Mouse (Mus musculus) bone marrow, adult 2 months (tissue): ENCODE data around the gene Masp2.
A peak's percentile ranks its signal among the peaks of the same experiment; 100 is the strongest.

ENCODE experiments used
- CTCF ChIP-seq: fragments of 200-500 bp; IDR thresholded peaks from 2 replicates; pipeline ENCODE4 v1.5.1; 2011; ENCODE audit warnings: low read length, control low read depth; ENCODE audit not compliant: control insufficient read depth, insufficient read depth
- POLR2A ChIP-seq: fragments of 200-500 bp; IDR thresholded peaks from 2 replicates; pipeline ENCODE4 v1.6.1; 2011; ENCODE audit warnings: low read depth, mild to moderate bottlenecking, control low read depth, low read length, borderline replicate concordance; ENCODE audit not compliant: control insufficient read depth

DNA sequence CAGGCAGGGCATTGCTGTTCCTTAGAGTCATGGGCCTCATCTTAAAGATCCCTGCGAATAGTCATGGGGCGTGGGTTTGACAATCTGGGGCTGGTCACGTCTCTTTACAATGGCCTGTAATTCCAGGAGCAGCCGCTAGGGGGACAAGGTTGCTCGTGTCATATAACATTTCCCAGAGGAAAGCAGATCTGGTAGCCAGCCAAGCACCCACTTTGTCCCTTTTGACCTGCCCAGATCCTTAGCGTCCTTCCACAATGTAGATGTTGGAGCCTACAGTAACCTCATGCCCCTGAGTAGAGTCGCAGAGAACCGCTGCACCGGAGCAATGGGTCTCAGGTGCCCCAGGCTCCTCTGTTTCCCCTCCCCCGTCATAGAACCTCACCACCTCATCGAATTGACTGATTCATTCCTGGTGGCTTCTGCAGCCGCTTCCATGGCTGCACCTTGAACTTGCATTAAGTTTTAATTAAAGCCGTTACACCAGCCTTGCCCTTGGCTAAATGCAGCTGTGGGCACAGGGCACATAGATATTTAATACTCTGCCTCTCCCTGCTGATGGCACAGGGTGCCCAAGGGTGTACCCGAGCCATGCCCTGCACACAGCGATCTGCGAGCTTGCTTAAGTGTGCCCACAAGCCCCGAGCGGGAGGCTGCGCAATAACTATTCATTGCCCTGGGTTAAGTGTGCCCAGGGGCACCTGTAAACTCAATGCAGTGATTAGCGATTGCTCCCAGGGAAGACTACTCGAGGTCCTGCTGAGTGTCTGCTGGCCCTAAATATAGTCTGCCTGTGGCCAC, 60.0 kb downstream of the Masp2 start:
- peak; percentile 62 for TF ChIP-seq CTCF
- no peak for TF ChIP-seq POLR2A
